Mouse (Mus musculus) adrenal gland, adult 18-20 months (tissue): Measurements from ENCODE around the gene Pdia5. TPM values are rescaled to one million over a fixed set of nuclear protein-coding genes. Genes with fewer than 3 reads are reported as not detected.

ENCODE experiments used
- DNase-seq, 2 experiments: peaks; one replicate each; pipeline ENCODE4 v3.0.0; 2021 to 2022; ENCODE audit warnings: low spot score in 2 of 2
- total RNA-seq, 2 experiments: library from RNA; stranded (reverse); gene quantifications; 1 replicate in 1 of 2; 2 replicates in 1 of 2; pipeline ENCODE4 v1.2.3; 2021

Gene Pdia5
- total RNA-seq, 2 experiments from 2014 or later, result 14.7 to 16.5 TPM

GRCm38 (mm10) chr16:35485711-35486110, 5.0 kb downstream of the Pdia5 start:
- no peak for DNase-seq

DNA sequence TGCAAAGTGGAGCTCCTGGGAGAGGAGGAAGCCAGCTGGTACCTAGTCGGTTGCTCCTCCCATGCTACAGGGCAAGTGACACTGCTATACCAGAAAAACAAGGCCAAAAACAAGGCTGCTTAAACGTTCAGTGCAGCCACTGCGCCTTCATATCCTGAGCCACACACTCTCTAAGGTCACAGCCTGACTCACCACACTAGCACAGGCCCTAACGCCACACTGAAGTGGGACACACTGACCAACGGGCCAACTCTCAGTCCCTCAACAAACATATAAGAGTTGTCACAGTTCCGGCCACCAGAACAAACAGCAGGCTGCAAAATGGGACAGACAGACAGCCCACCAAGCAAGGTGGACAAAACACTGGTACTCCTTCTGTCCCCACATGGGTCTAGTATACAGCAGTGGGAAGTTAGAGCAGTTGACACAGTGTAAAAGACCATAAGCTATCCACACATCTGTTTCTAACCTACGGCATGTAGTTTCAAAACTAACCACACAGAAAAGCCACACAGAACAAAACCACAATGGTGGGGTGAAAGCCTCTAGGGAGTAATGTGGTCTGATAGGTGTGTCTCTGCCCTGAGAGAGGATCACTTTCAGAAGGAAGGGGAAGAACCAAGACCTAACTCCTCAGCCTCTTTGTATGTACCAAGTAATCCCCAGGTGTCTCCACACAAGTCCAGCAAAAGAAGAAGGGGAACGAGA, 6.0 kb downstream of the Pdia5 start:
- no peak for DNase-seq

GRCm38 (mm10) chr16:35484105-35484504, 6.6 kb downstream of the Pdia5 start:
- no peak for DNase-seq

GRCm38 (mm10) chr16:35479301-35479700, 11.4 kb downstream of the Pdia5 start:
- no peak for DNase-seq

GRCm38 (mm10) chr16:35477273-35477672, 13.4 kb downstream of the Pdia5 start:
- no peak for DNase-seq

DNA sequence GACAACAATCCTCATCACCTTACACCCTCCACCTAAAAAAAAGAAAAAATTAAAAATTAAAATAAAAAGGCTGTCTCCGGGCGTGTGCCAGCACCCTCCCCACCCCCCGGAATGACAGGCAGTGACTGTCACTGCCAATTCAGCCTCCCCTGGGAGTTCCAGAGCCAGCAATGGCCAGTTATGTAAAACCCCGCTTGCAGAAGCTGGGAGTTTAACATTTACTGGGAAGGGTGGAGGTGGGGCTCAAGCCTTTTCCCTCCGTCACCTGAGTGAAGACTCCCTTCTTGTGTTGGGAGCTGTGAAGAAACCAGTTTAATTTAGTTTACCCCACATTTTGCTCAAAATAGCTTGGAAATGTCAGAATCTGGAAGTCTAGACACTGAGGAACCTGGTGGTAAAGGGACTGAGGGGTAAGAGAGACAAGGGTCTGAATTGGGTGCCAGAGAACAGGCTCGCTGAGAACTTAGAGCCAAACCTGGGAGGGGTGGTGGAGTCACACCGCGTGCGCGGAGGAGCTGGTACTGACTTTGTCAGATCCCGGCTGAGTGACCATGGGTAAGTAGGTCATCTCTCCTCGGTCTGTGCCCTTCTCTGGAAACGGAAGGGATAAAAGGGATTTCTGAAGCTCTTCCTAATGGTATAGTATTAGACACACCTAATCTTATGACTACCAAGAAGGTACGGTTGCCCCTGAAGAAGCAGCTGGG, 18.0 kb downstream of the Pdia5 start:
- DNase-seq, result no peak

GRCm38 (mm10) chr16:35471841-35472568, 18.7 kb downstream of the Pdia5 start:
- no peak for DNase-seq

- no peak for DNase-seq
These were observed 19.7 kb downstream of the Pdia5 start for GRCm38 (mm10) chr16:35470983-35471382.

GRCm38 (mm10) chr16:35470096-35470495, 20.6 kb downstream of the Pdia5 start:
- DNase-seq, result no peak

DNA sequence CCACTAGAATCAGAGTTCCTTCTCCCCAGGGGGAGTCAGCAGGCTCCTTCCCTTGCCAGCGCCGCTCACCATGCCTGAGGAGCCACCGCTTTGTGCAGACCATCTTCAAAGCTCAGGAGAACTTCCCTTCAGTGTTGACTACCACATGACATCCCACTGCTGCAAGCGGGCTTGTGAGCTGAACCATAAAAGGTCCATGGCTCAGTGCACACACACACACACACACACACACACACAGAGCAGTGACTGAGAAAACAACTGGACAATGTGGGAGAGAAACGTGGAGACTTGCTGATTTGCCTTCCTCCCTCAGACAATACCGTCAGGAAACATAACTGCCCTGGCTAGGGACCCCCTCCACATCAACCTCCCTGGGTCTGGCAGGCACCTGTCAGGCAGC, 21.7 kb downstream of the Pdia5 start:
- DNase-seq, result no peak

- no peak for DNase-seq
These were observed 23.6 kb downstream of the Pdia5 start for GRCm38 (mm10) chr16:35467044-35467443.

DNA sequence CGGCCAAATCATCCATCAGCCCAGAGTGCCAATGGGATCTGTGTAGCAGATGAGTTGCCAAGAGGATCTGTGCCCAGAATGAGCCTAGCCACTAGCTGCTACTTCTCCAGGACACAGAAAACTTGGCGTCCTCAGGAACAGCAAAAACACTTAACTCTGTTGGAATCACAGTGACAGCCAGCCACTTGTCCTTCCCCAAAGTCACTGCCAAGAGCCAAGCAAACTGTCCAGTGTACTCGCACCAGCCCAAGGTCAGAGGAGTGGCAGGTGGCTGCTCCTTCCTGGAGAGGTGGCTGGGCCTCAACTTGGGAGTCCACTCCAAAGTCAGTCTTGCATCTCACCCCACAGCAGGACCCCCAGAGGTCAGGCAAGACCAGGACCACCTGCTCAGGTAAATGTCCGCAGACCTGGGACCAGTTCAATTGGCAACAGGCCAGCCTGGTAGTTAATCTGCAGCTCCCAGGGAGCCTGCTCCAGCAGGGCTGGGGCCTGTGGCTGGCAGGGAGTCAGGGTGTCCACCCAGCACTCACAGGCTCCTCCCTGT, 24.8 kb downstream of the Pdia5 start:
- no peak for DNase-seq

GRCm38 (mm10) chr16:35464686-35465308, 25.9 kb downstream of the Pdia5 start:
- no peak for DNase-seq

GRCm38 (mm10) chr16:35463708-35464107, 27.0 kb downstream of the Pdia5 start:
- DNase-seq, result no peak

DNA sequence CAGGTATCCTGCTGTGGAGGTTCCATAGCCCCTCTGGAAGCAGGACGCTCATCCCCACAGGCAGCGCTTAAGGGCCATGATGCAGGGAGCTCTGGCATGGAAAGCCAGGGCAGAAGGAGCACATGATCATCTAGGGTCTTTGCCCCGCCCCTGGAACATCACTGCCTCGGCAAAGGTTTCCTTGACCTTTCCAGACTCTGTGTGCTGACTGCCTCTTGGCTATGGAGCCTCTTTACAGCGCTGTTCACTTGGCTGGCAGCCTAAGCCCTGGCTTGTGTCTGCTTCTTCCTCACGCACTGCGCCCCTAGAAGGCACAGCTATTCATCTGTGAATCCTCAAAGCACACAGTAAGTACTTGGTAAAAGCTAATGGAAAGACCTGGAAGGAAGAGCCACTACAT, 27.7 kb downstream of the Pdia5 start:
- DNase-seq, result no peak

DNA sequence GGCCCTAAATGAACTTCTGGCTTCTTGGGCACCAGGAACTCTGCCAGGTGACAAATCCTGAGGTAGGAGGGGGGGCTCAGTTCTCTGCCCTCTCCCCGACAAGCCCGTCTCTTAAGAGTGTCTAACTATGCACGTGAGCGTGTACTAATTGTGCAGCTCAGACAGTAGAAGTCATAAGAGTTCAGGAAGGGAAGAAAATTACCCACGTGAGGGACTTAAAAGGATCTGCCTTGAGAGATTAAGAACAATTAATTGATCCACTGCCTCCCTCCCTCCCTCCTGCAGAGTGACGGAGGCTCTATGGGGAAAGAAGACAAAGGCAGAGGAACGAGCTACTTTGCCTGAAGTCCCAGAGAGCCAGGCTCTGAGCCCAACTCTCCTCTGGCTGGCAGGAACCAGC, 31.1 kb downstream of the Pdia5 start:
- no peak for DNase-seq

- no peak for DNase-seq
These were observed 32.4 kb downstream of the Pdia5 start for GRCm38 (mm10) chr16:35458297-35458696.

DNA sequence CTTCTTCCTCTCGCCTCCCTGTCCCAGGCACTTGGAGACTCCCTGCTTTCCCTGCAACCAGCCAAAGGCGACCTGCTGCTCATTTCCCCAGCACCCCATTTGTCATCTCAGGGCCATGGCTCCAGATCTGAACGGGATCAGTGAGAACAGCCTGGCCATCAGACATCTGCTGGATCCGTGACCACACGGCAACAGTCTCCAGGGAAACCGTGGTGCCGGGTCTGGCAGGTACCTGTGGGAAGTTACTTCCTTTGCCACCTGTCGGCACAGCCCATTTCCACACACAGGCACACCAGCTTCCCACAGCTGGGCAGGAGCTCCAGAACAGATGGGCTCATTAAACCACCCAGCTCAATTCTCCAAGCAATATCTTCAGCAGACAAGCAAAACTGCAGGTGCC, 33.2 kb downstream of the Pdia5 start:
- no peak for DNase-seq

- no peak for DNase-seq
These were observed 33.7 kb downstream of the Pdia5 start for GRCm38 (mm10) chr16:35457011-35457419.

- no peak for DNase-seq
These were observed 34.4 kb downstream of the Pdia5 start for GRCm38 (mm10) chr16:35456305-35456704.

- no peak for DNase-seq
These were observed 34.9 kb downstream of the Pdia5 start for GRCm38 (mm10) chr16:35455822-35456221.
